In the genomic region with DNA sequence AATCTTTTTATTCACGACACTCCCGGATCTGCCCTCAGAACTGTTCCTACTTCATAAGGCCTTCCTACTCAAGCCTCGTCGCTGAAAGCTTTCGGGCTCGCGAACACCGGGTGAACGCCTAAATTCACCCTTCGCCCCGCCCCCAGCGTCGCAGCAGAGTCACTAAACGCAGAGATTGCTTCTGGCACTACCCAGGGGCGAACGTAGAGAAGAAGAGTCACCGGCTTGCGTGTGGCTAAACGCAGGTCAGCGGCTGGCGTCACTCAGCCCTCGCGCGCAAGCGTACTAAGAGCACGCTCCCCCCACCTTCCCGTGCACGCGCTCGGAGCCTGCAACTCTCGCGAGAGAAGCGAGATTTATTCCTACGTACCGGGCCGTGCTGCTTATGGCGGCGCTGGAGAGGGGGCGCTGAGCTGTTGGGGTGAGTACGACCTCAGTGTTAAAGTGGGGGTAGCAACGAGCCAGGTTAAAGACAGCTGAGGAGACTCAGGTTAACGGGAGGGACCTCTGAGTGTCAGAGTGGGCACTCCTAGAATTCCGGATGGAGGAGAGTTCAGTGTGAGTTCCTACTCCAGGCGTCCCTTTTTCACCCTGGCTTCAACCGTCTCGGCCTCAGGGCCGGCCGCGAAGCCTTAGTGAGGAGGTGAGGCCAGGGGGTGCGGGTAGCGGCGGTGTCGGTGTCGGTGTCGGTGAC, we compare ENCODE assay signal across 7 mouse cellular contexts. TPM values are rescaled to one million over a fixed set of nuclear protein-coding genes. Genes with fewer than 3 reads are reported as not detected.
DNase-seq lines count a peak whose midpoint lies in the region; ATAC-seq and TF ChIP-seq lines count a peak whose summit lies in the region.

Gene Csde1, plus strand, starts transcription at position 178 of the 694 bp plus-strand sequence.

- ATAC-seq in intestine, postnatal 0 days: peak; percentile 97
- ATAC-seq in midbrain, embryonic 12.5 days (ENCODE audit: low FRiP score, low read depth): peak; percentile 93

- WGBS in embryonic facial prominence, embryonic 10.5 days: under 1% methylated on average over 55 of the region's 55 CpGs
- under 1% methylated on average over 55 of the region's 55 CpGs for WGBS in intestine, postnatal 0 days
- under 1% methylated on average over 55 of the region's 55 CpGs for WGBS in midbrain, embryonic 12.5 days
- WGBS in small intestine, adult 2 months: under 1% methylated on average over 55 of the region's 55 CpGs

- H3K27me3 ChIP-seq in embryonic facial prominence, embryonic 10.5 days (replicated peaks; ENCODE audit: low read depth, poor library complexity, severe bottlenecking): no peaks in the 10 kb centered on the region
- H3K27me3 ChIP-seq in intestine, postnatal 0 days (replicated peaks; ENCODE audit: control insufficient read depth, insufficient read depth, low read length): no peaks in the 10 kb centered on the region
- no peaks in the 10 kb centered on the region for H3K27me3 ChIP-seq in midbrain, embryonic 12.5 days
- no peaks in the 10 kb centered on the region for H3K27me3 ChIP-seq in small intestine, adult 2 months (ENCODE audit: control insufficient read depth, insufficient read depth, low read length)

- peak within 1 kb of the TSS; percentile 100 for H3K27ac ChIP-seq in embryonic facial prominence, embryonic 10.5 days (replicated peaks)
- peak within 1 kb of the TSS; percentile 93 for H3K27ac ChIP-seq in intestine, postnatal 0 days (ENCODE audit: low read depth, low read length)
- H3K27ac ChIP-seq in midbrain, embryonic 12.5 days (replicated peaks): peak within 1 kb of the TSS; percentile 90
- H3K27ac ChIP-seq in small intestine, adult 2 months (ENCODE audit: insufficient read depth, low read depth, low read length): peak within 1 kb of the TSS; percentile 95

- H3K36me3 ChIP-seq in embryonic facial prominence, embryonic 10.5 days (replicated peaks): peaks cover 12% of the 10 kb centered on the region
- H3K36me3 ChIP-seq in intestine, postnatal 0 days (ENCODE audit: control insufficient read depth, insufficient read depth): no peaks in the 10 kb centered on the region
- no peaks in the 10 kb centered on the region for H3K36me3 ChIP-seq in midbrain, embryonic 12.5 days
- H3K36me3 ChIP-seq in small intestine, adult 2 months (ENCODE audit: control insufficient read depth, insufficient read depth, low read length): no peaks in the 10 kb centered on the region; the same call in 1 of the 2 replicates

- peak; percentile 97 for DNase-seq in adrenal gland, postnatal 10 days
- peak; percentile 97 for DNase-seq in embryonic facial prominence, embryonic 10.5 days (ENCODE audit: low spot score)
- DNase-seq in gonadal fat pad, adult 2 months (ENCODE audit: low read depth): no peak
- peak; percentile 97 for DNase-seq in left cerebral cortex, postnatal 4 days

- peak within 1 kb of the TSS; percentile 84 for H3K4me2 ChIP-seq in intestine, postnatal 0 days (replicated peaks; ENCODE audit: low read depth)
- H3K4me2 ChIP-seq in midbrain, embryonic 12.5 days (replicated peaks): peak within 1 kb of the TSS; percentile 65

- peak; percentile 84 for TF ChIP-seq POLR2A in small intestine, adult 2 months (IDR thresholded peaks at IDR 0.05; ENCODE audit: low read depth, low read length)

- H3K9ac ChIP-seq in intestine, postnatal 0 days (ENCODE audit: low read depth, low read length): peak within 1 kb of the TSS; percentile 89
- peak within 1 kb of the TSS; percentile 81 for H3K9ac ChIP-seq in midbrain, embryonic 12.5 days (replicated peaks)

- peaks cover 8% of the 10 kb centered on the region for H3K4me1 ChIP-seq in embryonic facial prominence, embryonic 10.5 days
- H3K4me1 ChIP-seq in intestine, postnatal 0 days (replicated peaks; ENCODE audit: control insufficient read depth, insufficient read depth, low read length): no peaks in the 10 kb centered on the region
- H3K4me1 ChIP-seq in midbrain, embryonic 12.5 days: peaks cover 8% of the 10 kb centered on the region
- H3K4me1 ChIP-seq in small intestine, adult 2 months (ENCODE audit: control insufficient read depth, insufficient read depth, insufficient read length, low read length): peaks cover 5% of the 10 kb centered on the region; the same call in 1 of the 2 replicates

- no peaks in the 10 kb centered on the region for H3K9me3 ChIP-seq in embryonic facial prominence, embryonic 10.5 days
- H3K9me3 ChIP-seq in intestine, postnatal 0 days (ENCODE audit: control insufficient read depth): no peaks in the 10 kb centered on the region
- H3K9me3 ChIP-seq in midbrain, embryonic 12.5 days: no peaks in the 10 kb centered on the region

- H3K4me3 ChIP-seq in embryonic facial prominence, embryonic 10.5 days: peak within 1 kb of the TSS; percentile 93
- peak within 1 kb of the TSS; percentile 75 for H3K4me3 ChIP-seq in intestine, postnatal 0 days (ENCODE audit: low read depth, low read length)
- H3K4me3 ChIP-seq in midbrain, embryonic 12.5 days: peak within 1 kb of the TSS; percentile 60
- H3K4me3 ChIP-seq in small intestine, adult 2 months (ENCODE audit: low read depth, low read length): peak within 1 kb of the TSS; percentile 87

- TF ChIP-seq CTCF in intestine, postnatal 0 days (IDR thresholded peaks at IDR 0.05; ENCODE audit: low read depth): peak; percentile 45
- TF ChIP-seq CTCF in small intestine, adult 2 months (IDR thresholded peaks at IDR 0.05; ENCODE audit: extremely low read depth, insufficient read length, insufficient replicate concordance, low read depth, low read length): peak; percentile 4; the same call in 1 of the 2 replicates

- intact Hi-C loops in left cerebral cortex, postnatal 4 days (cut with DNase I): no loop called here

RNA-seq across cellular contexts. Expression of gene Csde1, which starts in this region (rescaled TPM):
- 100 to 1,000 TPM; 307 to 342 TPM for total RNA-seq in adrenal gland, postnatal 10 days (2021)
- 469 and 474 TPM in 2 replicates for polyA plus RNA-seq in embryonic facial prominence, embryonic 10.5 days (2016; fragmentation: Nextera tagmentation; extraction: Ambion mirVana)
- 53.1 and 58.7 TPM in 2 replicates for polyA plus RNA-seq in gonadal fat pad, adult 2 months (2012; rRNA removed)
- 113 and 126 TPM in 2 replicates for polyA plus RNA-seq in intestine, postnatal 0 days (2015; fragmentation: Nextera tagmentation; extraction: Ambion mirVana)
- total RNA-seq in left cerebral cortex, postnatal 4 days (2021): 100 to 1,000 TPM; 324 to 349 TPM
- 493 and 530 TPM in 2 replicates for polyA plus RNA-seq in midbrain, embryonic 12.5 days (2016; fragmentation: Nextera tagmentation; extraction: Ambion mirVana)
- polyA plus RNA-seq in small intestine, adult 2 months (2012; rRNA removed): 4.1 and 9.2 TPM in 2 replicates
